Mouse (Mus musculus) spleen, adult 18-20 months (tissue): ENCODE data around the gene Slc4a10.
"Not testable (repeated sequence)": the region's sequence is repeated elsewhere in the genome, so short reads cannot be mapped to it uniquely, and the experiment has no call there.

Experiments
- DNase-seq, 2 experiments: peaks; one replicate each; pipeline ENCODE4 v3.0.0; 2022; ENCODE audit warnings: mixed read lengths in 2 of 2

Slc4a10 gene

DNA sequence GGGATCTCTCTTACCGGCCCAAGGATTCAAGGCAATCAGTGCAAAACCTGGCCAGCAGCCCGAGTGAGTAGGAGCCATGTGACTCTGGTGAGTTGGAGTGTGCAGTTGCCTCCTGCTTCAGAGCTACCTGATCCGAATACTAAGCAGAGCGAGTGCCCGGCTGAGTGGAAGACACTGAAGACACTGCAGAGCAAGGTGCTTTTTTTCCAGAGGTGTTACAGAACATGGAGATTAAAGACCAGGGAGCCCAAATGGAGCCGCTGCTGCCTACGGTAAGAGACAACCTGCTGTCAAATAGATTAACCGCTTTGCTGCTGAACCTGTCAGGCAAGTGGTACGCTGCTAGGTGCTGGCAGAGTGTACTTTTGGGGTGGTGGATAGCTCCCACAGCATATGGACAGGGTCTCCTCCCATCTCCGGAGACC is at the start of gene Slc4a10:
Slc4a10 (plus strand) TSS at position 42 of the 425 bp plus-strand sequence.
- DNase-seq: no peak

DNA sequence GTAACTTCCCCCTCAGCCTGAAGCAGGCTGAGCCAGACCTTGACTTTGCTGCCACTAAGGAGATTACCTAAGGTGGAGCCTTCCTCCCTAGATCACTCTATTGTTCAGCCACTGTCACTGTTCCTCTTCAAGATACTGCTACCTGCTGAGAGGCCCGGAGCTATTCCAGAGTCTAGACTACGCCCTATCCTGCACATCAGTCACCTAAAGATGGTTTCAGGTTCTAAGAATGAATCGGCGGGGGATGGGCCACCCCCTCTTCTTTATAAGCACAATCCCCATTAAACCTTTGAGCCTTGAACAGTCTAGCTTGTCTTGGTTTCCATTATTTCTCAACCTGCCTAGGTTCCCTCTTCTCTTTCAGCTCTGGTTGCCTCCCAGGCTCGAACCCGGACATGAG is 45.0 kb upstream of the Slc4a10 start:
- not testable (repeated sequence) for DNase-seq

DNA sequence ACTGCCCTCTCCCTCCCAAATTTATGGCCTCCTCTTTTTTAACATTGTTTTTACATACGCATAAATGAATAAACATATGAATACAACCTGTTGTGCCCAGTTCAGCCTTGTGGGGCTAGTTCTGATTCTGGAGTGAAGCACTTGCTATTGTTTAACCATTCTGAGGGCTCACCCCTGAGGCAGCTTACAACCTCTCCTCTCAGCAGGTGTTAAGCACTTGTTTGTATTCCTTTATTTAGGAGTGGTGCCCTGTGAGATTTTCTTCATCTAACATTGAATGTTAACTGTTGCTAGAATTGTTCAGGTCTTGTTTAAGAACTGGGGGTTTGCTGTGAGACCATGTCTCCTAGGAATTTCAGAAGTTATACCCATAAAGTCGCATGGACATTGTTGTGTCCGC is 28.1 kb upstream of the Slc4a10 start:
- no peak for DNase-seq

DNA sequence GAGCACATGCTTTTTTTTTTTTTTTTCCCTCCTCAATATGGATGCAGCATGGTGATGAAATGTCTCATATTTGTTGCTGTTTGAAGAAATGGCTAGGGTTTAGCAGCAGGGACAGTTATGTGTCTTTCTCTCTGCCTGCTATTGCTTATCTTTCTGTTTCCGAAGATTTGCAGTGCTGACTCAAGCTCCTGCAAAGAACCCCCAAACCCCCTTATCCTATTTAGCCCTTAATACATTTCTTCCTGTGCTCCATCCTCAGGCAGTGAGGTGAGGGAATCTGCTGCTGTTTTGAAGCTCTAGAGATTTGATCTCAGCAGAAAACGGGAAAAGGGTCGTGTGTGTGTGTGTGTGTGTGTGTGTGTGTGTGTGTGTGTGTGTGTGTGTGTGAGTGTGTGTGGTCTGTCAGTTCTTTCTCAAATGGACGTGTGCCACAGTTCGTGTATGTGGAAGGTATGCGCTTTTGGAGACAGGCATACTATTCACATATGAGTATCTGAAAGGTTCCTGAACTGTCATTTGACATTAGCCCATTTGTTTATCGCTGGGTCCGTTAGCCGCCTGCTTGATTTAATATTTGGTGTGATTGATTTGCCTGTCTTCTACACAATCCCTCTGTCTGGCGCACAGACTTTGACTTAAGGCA is 720 bp downstream of the Slc4a10 start:
- no peak for DNase-seq

DNA sequence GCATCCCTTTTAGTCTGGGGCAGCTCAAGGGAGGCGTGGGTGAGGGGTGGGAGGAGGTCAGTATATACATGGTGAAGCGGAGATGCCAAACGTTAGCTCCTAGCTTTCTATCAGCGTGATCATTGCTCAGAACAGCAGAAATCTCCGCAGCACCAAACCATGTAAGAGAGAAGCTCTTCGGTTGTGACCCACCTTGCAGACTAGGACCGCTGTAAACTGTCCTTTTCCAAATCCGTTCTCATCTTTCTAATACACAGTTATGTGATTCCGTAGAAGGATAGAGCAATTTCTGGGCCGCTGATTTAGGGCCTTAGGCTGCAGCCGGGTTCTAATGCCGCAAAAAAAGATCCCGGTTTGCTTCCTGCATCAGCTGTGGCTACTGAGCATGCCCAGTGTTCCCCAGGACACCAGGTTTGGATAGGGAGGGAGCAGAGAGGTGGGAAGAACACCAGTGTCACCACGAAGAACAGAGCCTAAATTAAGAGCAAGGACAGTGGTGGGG is 1.3 kb downstream of the Slc4a10 start:
- DNase-seq: no peak

DNA sequence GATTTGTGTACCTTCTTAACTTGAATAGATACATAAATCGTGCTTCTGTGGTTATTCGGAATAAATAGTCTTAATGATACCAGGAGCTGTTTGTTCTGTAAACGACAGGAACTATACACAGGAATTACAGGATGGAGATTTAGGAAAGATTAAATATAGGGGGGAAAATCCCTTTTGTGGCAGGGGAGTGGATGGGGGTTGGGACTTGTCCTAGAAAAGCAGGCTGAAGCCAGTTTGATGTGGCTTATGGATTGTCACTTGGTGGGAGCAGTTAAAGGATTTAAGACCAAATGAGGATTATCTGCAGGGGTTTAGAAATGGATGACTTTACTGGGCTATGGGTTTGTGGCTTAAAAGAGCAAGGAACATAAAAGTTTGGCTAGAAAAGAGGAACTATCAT is 1.9 kb downstream of the Slc4a10 start:
- no peak for DNase-seq

DNA sequence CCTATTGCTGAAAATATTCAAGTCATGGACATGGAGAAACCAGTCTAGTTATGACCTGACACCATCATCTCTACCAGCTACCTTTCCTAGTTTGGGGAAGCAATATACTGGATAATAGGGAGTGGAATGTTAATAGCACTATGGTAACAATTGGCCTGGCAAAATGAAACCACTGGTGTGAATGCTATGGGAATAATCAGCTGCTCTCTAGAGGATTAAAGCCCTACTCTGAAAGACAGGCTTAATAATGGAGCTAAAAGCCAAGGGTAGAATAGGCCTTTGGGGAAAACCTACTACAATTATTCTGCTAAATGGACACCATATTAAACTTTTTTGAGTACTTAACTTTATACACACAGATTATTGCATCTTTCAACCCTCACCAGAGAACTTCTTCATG is 30.2 kb downstream of the Slc4a10 start:
- no peak for DNase-seq

DNA sequence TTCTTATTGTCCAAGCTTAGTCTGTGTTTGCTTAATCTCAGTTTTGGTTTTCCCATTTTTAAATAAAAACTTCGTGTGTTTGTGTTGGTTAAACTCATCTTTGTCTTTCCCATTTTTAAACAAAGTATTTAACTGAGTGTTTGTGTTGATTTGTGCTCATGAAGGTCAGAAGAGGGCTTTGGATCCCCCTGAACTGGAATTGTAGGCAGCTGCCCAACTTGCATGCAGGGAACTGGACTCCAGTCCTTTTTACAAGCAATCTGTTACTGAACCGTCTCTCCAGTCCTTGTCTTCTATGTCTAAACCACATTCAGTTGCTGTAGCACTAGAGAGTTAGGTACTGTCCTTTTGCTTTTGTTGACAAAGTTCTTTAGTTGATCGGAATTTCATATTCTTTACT is 41.3 kb downstream of the Slc4a10 start:
- no peak for DNase-seq

DNA sequence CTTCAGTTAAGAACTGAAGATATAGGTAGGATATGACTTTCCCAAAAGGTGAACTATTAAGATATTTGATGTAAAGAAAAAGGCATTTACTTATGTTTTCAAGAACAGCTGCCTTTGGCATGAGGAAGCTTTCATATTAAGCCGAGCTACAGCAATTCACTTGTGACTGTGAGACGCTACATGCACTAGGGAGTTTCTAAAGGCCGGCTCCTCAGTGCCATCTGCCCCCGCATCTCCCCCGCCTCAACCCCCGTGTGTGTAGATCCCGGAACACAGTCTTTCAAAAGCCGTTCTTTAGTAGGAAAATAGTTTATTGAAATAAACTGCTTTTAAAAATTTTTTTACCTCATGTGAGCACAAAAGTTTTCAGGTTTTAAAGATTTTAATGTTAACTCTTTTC is 42.5 kb downstream of the Slc4a10 start:
- DNase-seq: no peak

DNA sequence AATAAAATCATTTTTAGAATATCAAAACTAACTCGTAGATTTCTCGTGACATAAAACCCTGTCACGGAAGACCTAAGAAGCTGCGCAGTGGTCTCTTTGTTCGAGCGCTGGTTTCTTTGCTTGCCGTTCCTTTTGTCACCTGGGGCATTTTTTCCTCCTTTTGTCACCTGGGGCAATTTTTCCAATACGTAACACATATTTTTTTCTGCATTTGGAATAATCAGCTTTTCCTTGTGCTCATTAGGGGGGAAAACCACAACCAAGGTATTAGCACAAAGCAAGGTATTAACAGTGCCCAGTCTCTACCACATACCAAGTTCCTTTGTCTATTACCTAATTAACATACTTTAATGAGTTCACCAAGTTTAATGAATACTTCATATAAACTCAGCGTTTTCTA is 42.9 kb downstream of the Slc4a10 start:
- DNase-seq: no peak

DNA sequence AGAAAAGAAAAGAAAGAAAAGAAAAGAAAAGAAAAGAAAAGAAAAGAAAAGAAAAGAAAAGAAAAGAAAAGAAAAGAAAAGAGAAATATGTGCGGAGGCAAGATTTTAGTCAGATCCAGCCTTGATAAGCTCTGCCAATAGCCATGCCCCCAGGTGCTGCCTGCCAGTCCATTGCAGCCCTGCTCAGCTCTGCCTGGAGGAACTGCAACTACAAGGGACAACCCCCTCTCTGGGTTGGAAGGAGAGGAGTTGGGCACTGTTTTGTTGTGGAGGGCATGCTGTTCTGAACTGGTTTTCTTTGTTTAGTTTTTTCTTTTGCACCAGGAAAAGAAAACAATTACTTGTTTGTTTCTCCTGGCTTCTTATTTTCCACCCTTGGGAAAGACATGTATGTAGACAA is 54.3 kb downstream of the Slc4a10 start:
- DNase-seq: no peak

DNA sequence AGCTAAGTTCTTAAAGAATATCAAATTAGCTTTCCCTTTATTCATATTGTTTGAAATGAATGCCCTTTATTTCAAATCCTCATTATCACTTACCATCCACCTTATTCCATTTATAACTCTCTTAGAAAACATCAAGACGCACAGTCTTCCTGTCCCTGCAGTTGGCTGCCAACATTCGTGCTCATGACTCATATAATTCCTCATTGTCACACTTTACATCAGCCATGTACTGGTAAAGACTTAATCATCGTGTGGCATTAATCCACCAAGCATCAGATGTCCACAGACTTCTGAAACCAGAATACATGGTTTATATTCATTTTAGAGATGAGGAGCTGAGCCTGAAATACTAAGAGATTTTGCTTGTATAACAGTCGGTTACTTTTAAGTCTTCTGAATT is 69.1 kb downstream of the Slc4a10 start:
- DNase-seq: no peak

DNA sequence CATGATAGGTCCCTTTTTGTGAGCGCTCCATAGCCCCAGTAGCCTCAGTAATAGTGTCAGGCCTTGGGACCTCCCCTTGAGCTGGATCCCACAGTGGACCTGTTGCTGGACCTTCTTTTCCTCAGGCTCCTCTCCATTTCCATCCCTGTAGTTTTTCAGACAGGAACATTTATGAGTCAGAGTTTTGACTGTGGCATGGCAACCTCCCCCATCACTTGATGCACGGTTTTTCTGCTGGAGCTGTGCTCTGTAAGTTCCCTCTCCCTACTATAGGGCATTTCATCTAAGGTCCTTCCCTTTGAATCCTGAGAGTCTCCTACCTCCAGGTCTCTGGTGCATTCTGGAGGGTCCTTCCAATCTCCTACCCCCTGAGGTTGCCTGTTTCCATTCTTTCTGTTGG is 83.7 kb downstream of the Slc4a10 start:
- DNase-seq: no peak

DNA sequence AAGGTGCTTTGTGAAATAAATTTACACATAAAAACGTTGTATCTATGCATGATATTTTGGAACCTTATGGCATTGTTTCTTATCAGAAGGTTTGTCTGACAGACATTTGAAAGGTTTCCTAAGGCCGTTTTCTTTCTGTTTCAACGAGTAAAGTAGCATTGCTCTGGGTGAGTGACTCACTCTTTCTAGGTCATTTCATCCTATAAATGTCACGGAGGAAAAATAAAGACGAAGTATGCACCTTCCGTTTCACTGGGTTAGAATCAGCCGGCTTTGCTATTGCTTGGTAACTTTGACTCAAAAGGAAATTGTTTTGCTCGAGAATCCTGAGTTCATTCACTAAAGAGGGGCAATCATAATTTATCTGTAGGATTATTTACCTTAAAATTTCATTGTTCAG is 88.6 kb downstream of the Slc4a10 start:
- no peak for DNase-seq

DNA sequence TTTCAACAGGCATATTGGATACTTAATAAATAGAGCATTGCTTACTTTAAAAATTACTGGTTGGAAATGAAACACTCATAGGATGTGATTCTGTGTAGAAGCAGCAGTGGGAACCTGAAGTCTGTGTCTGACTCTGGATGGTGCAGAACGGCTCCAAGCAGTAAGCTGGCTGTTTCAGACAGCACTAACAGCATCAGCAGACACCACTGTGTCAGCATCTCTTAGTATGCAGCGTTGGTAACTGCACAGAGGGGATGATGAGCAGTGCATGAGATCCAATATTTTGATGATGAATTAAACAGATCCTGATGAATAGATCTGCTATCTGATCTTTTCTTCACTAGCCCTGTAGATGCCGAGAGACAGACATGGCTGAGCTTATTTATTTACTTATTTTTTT is 101.4 kb downstream of the Slc4a10 start:
- DNase-seq: no peak

DNA sequence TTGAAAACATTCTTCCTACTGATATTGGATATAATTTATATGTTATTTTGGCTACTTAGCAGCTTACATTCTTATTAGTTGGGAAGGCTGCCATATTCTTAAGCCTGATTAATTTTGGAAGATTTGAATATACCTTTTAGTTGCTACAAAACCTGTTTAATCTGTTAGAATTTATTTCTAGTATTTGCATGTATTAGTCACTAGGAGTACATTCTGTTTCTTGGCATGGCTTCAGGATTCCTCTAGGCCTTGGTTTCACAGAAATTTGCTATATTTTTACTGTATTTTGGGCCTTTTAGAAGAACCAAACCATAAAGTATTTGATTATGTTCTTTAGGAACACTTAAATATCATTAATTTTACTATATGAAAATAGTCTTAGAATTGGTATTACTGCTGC is 103.2 kb downstream of the Slc4a10 start:
- no peak for DNase-seq

DNA sequence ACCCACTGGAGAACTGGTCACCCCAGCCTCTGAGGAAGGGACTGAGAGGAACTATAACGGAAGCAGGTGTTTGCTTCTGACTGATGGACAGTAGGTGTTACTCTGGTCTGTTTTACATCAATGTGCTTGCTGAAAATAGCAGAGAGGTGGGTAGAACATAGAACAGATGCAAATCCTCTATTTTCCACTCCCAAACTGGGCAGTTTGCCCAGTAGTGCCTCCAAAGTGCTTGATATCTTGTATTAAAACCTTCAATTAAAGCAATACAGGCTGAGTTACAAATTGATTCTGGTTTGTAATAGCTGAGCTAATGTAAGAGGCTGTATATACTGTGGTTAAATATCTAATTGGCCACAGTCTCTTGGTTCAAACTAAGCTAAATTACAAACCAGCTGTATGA is 104.6 kb downstream of the Slc4a10 start:
- no peak for DNase-seq

DNA sequence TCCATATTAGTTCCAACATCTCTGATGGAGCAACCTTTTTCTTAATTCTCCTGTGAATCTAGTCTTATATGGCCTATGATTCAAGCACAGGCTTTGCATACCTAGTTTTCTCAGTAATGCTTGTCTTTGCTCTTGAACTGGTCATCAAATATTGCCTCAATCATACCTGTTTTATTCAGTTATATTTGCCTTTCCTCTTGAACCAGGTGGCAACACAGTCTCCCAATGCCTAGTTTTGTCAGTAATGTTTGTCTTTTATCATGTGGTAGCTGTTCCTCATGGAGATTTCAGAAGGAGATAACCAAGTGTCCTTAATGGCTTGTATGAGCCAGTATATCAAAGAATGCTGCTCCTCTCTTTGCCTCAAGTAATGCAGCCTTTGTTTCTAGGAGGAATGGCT is 163.8 kb downstream of the Slc4a10 start:
- no peak for DNase-seq

DNA sequence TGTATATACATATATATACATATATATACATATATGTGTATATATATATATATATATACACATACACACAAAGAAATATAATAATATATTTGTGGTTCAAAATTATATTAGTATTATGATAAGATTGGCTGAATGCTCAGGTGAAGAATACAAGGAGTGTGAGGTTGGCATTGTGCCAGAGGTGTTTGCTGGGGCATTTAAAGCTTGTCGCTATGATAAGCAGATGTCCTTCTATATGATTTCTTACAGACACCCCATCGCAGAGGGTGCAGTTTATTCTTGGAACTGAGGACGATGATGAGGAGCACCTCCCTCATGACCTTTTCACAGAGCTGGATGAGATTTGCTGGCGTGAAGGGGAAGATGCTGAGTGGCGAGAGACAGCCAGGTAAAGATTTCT is 164.8 kb downstream of the Slc4a10 start:
- DNase-seq: no peak

DNA sequence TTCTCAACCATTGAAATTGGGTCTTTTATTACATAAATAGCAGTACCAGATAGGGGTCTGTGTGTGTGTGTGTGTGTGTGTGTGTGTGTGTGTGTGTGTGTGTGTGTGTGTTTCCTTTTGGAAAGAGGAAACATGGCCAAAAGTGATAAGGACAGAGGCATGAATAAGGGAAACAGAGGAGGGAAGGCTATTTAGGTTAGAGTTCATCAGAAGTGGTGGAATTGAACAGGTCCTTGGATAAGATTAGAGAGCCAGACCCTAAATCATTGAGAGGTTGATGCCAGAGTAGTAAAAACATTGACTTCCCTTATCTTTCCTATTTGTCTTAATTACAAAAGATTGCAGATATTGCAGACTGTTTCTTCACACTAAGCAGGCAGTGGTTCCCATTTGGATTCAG is 181.3 kb downstream of the Slc4a10 start:
- DNase-seq: no peak

DNA sequence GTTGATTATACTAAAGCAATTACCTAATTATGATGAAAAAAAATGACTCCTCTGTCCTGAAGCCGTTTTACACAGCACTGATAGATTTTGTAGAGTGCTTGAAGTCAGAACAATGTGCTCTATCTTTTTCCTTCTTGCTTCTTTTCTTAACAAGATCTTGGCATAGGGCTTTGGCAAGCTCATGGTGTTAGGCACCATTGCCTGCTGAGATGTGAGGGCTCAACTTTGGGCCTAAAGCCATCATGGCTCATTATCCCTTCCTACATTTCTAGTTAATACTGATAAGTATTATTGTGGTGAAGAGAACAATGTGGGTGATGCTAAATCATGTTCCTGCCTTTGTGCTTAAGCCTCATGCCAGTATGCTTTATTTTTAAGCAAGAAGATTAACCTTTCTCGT is 185.0 kb downstream of the Slc4a10 start:
- no peak for DNase-seq

DNA sequence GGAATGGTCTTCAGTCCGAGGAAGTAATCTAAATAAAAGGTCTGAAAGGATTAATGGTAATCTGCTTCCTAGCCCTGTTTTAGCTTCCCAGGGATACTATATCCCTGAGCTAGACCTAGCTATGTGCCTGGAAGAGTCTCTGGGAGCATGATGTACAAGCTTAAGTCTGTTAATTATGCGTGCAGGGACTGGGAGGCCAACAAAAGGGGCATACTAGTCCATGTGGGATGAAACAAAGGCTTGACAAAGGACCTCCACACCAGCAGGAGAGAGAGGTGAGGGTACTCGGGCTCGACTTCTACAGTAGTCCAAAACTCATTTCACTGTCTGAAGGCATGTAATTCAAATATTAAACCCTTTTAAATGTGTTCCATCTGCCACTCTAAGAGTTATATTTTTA is 197.9 kb downstream of the Slc4a10 start:
- no peak for DNase-seq

DNA sequence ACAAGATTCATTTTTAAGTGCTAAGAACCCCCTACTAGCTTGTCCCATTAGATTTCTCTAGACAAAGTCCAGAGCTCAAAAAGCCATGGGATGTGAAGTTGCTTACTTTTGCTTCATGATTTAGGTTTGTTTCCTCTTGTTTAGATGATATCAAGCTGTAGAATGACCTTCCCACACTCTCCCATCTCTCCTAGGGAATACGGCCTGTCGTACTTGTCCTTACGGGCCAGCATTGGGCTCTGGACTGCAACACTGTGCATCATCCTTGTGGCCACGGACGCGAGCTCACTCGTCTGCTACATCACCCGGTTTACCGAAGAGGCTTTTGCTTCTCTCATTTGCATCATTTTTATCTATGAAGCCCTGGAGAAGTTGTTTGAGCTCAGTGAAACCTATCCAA is 222.2 kb downstream of the Slc4a10 start:
- DNase-seq: no peak

DNA sequence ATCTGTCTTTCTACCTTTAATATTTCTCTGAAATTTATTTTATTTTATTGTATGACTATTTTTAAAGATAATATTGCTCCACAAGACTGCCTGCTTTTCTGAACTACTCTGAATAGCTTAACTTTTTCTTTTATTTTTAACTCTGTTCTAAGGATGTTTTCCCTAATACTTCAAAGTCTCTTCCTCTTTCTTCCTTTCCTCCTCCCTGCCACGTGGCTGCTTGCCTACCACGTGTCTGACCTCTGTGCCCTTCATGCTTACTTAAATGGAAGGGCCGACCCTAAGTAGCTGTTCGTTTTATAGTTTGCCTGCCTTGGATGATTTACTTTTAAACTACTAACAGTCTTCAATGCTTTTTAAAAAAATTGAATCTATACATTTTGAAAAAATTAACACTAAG is 225.6 kb downstream of the Slc4a10 start:
- no peak for DNase-seq

DNA sequence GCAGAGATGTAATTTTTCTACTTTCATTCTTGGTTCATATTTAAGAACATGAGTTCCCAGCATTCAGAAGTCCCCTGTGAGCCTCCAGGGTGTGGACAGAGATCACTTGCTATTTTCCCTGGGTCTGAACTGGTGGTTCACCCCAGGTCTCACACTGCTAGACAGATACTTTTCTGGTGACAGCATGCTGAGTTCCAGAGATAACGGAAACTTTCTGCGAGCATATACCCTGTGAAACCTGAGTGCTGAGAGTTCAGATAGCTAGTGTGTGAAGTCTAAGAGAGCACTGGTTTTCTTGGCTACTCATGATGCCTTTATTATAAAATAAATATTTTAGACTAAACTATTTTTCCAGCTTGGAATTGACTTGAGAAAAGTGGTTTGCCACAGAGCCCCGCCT is 232.5 kb downstream of the Slc4a10 start:
- no peak for DNase-seq

DNA sequence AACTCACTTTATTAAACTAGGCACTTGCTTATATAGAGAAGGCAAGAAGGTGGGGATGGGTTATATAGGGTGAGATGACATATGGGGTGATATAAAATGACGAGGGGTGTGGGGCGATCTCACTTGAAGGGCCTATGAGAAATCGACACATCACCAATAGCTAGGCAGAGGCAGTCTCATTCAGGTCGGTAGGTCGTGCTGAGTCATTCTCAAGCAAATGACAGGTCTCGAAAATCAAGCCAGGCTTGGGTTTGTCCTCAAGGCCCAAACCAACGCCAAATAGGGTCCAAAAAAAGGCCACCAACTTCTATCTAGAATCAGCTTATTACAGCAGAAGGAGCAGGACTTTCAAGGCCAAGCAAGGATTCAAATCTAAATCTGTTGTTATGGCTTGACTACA is 233.5 kb downstream of the Slc4a10 start:
- no peak for DNase-seq
